ENCODE assay signal across 8 mouse cellular contexts in genomic region chr9:56534727-56535126, GRCm38 (mm10).
DNase-seq lines count a peak whose midpoint lies in the region; ATAC-seq and TF ChIP-seq lines count a peak whose summit lies in the region.

No protein-coding gene starts in this region.

- no peak for TF ChIP-seq EP300 in lung, postnatal 0 days (IDR thresholded peaks at IDR 0.05)
- TF ChIP-seq EP300 in stomach, postnatal 0 days (optimal IDR thresholded peaks at IDR 0.05) = no peak

- no peaks in the 10 kb centered on the region for H3K36me3 ChIP-seq in heart, embryonic 10.5 days
- no peaks in the 10 kb centered on the region for H3K36me3 ChIP-seq in lung, postnatal 0 days (ENCODE audit: insufficient read depth, low read length)
- H3K36me3 ChIP-seq in hindbrain, embryonic 11.5 days (ENCODE audit: control insufficient read depth, insufficient read depth, low read length) = no peaks in the 10 kb centered on the region
- no peaks in the 10 kb centered on the region for H3K36me3 ChIP-seq in stomach, postnatal 0 days (ENCODE audit: control insufficient read depth, insufficient read depth, low read length)

- DNase-seq in heart, embryonic 10.5 days (ENCODE audit: low spot score) = no peak
- DNase-seq in heart, postnatal 36 days = no peak
- peak; percentile 57 for DNase-seq in lung, postnatal 0 days (ENCODE audit: low spot score)
- DNase-seq in lung, postnatal 4 days = no peak
- no peak for DNase-seq in hindbrain, embryonic 11.5 days (ENCODE audit: low spot score)
- DNase-seq in stomach, postnatal 0 days (ENCODE audit: low spot score) = no peak
- DNase-seq in adrenal gland, adult 18-20 months (ENCODE audit: low spot score in 2 of 2) = no peak
- no peak for DNase-seq in thymus, postnatal 36 days

- peak; percentile 64 for ATAC-seq in lung, postnatal 0 days
- peak; percentile 43; the same call in 1 of the 2 replicates for ATAC-seq in hindbrain, embryonic 11.5 days (ENCODE audit: low FRiP score)
- peak; percentile 70; the same call in 1 of the 2 replicates for ATAC-seq in stomach, postnatal 0 days (ENCODE audit: low FRiP score, low TSS enrichment)

- H3K27ac ChIP-seq in heart, embryonic 10.5 days = peak overlapping the region; percentile 82
- 0 out of 2 replicates have a peak overlapping the region, but pooled peaks have one; percentile 38 for H3K27ac ChIP-seq in lung, postnatal 0 days (ENCODE audit: low read length)
- no peak overlapping the region for H3K27ac ChIP-seq in hindbrain, embryonic 11.5 days (ENCODE audit: low read depth, low read length)
- H3K27ac ChIP-seq in stomach, postnatal 0 days (replicated peaks) = no peak overlapping the region

- intact Hi-C loops in heart, postnatal 36 days (cut with DNase I) = no loop called here

- H3K27me3 ChIP-seq in heart, embryonic 10.5 days (ENCODE audit: insufficient read depth, poor library complexity, severe bottlenecking) = peaks cover 4% of the 10 kb centered on the region
- no peaks in the 10 kb centered on the region for H3K27me3 ChIP-seq in lung, postnatal 0 days (replicated peaks; ENCODE audit: insufficient read depth, low read length)
- H3K27me3 ChIP-seq in hindbrain, embryonic 11.5 days (ENCODE audit: control insufficient read depth, insufficient read depth, low read length) = no peaks in the 10 kb centered on the region
- no peaks in the 10 kb centered on the region for H3K27me3 ChIP-seq in stomach, postnatal 0 days (ENCODE audit: control insufficient read depth, insufficient read depth, low read length)

- no peak overlapping the region for H3K4me2 ChIP-seq in lung, postnatal 0 days (replicated peaks; ENCODE audit: low read depth, low read length)
- no peak overlapping the region for H3K4me2 ChIP-seq in hindbrain, embryonic 11.5 days (replicated peaks; ENCODE audit: low read depth, low read length)
- no peak overlapping the region for H3K4me2 ChIP-seq in stomach, postnatal 0 days (replicated peaks; ENCODE audit: low read depth)

- 54% methylated on average over 7 of the region's 7 CpGs for WGBS in heart, embryonic 10.5 days
- 44% methylated on average over 7 of the region's 7 CpGs for WGBS in lung, postnatal 0 days
- WGBS in hindbrain, embryonic 11.5 days = 49% methylated on average over 7 of the region's 7 CpGs
- WGBS in stomach, postnatal 0 days = 48% methylated on average over 7 of the region's 7 CpGs

- peaks cover 23% of the 10 kb centered on the region for H3K4me1 ChIP-seq in heart, embryonic 10.5 days
- H3K4me1 ChIP-seq in lung, postnatal 0 days (ENCODE audit: insufficient read depth, low read depth, low read length) = no peaks in the 10 kb centered on the region
- H3K4me1 ChIP-seq in hindbrain, embryonic 11.5 days (replicated peaks; ENCODE audit: control insufficient read depth, insufficient read depth, low read length) = no peaks in the 10 kb centered on the region; the same call in 1 of the 2 replicates
- 0 out of 2 replicates have a peak, but pooled peaks cover 2% of the 10 kb centered on the region for H3K4me1 ChIP-seq in stomach, postnatal 0 days (replicated peaks; ENCODE audit: control insufficient read depth, insufficient read depth)

- H3K9ac ChIP-seq in lung, postnatal 0 days (replicated peaks; ENCODE audit: low read depth) = no peak overlapping the region
- H3K9ac ChIP-seq in hindbrain, embryonic 11.5 days (ENCODE audit: low read depth, low read length) = no peak overlapping the region
- no peak overlapping the region for H3K9ac ChIP-seq in stomach, postnatal 0 days (ENCODE audit: low read length)

- no peak overlapping the region for H3K4me3 ChIP-seq in heart, embryonic 10.5 days
- H3K4me3 ChIP-seq in lung, postnatal 0 days (ENCODE audit: low read depth, low read length) = no peak overlapping the region
- H3K4me3 ChIP-seq in hindbrain, embryonic 11.5 days (ENCODE audit: low read depth, low read length) = no peak overlapping the region
- no peak overlapping the region for H3K4me3 ChIP-seq in stomach, postnatal 0 days (ENCODE audit: low read depth, low read length)

- no peaks in the 10 kb centered on the region for H3K9me3 ChIP-seq in heart, embryonic 10.5 days
- H3K9me3 ChIP-seq in lung, postnatal 0 days (ENCODE audit: low read length) = no peaks in the 10 kb centered on the region
- H3K9me3 ChIP-seq in hindbrain, embryonic 11.5 days (ENCODE audit: control insufficient read depth, low read length) = no peaks in the 10 kb centered on the region
- H3K9me3 ChIP-seq in stomach, postnatal 0 days (ENCODE audit: control insufficient read depth, low read length) = no peaks in the 10 kb centered on the region

- TF ChIP-seq CTCF in lung, postnatal 0 days (IDR thresholded peaks at IDR 0.05) = peak; percentile 43
- TF ChIP-seq CTCF in stomach, postnatal 0 days (IDR thresholded peaks at IDR 0.05; ENCODE audit: low read depth) = peak; percentile 56

Comparison
In these comparisons a context has a peak if more than half of its experiments do, and no peak if none do; other contexts are left out.
1. H3K27ac ChIP-seq: peak in heart, embryonic 10.5 days (single experiment) and lung, postnatal 0 days (single experiment); none in hindbrain, embryonic 11.5 days (single experiment) and stomach, postnatal 0 days (single experiment).
2. Peak in every context shown above with its lines, with median percentiles within 50 percentile points of each other: ATAC-seq.